Mouse (Mus musculus) cerebellum, adult (tissue): ENCODE results near the gene Mpp2.
A peak's percentile ranks its signal among the peaks of the same experiment; 100 is the strongest.

Source experiments
- ATAC-seq: cut with Nextera tagmentation; 2 replicates; pipeline ENCODE4 v1.9.2; 2017; ENCODE audit warnings: mild to moderate bottlenecking, moderate library complexity, mixed read lengths; ENCODE audit not compliant: insufficient number of reproducible peaks, low FRiP score, low TSS enrichment

Gene Mpp2

DNA sequence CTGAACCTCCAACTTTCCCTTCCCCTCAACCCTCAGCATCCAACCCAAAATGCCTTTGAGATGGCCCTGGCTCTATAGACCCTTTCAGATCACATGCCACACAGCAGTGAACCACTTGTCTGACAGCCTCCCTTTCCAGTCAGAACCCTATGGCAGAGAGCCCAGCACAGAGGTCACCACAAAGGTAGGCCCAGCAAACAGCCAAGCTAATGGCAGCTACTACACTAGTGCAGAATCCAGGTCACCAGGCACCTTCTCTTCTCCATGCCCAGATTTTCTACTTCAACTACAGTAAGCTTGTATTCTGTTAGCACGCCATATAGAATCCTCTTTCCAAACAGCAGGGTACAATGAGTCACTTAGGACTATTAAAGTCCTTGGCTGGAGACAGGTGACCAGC is 72.2 kb downstream of the Mpp2 start:
- ATAC-seq = no peak

DNA sequence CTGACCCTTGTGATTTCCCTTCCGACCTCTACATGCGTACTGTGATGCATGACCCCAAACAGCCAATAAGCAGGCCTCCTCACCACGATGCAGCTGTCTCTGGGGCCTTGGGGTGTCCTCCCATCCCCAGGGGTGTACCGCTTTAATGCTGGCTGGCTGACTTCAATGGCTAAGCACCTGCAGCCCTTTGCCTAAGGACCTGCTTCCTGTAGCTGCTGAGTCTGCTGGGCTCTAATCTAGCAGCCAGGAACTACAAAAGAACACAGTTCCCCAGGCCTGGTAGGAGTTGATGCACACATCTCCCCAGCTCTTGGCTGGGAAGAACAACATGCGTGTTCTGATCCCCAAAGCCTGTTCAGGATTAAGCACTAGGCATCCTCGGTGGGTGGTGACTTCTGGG is 72.8 kb downstream of the Mpp2 start:
- no peak for ATAC-seq

DNA sequence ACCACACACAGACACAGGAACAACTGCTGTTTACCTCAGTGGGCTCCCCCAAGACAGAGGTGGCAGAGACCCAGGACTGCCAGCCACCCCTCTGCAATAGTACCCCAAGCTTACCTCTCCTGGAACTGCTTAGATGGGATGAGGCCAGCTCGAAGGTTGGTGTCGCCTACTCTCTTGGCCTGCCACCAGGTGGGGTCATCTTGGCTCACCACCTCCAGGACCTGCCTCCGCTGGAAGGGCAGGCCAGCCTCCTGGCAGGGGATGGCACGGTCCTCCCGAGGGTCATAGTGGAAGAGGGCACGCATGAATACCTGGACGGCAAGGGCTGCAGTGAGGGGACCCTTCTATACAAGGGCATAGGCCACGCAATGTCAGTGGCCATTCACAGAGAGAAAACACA is 75.1 kb downstream of the Mpp2 start:
- no peak for ATAC-seq

DNA sequence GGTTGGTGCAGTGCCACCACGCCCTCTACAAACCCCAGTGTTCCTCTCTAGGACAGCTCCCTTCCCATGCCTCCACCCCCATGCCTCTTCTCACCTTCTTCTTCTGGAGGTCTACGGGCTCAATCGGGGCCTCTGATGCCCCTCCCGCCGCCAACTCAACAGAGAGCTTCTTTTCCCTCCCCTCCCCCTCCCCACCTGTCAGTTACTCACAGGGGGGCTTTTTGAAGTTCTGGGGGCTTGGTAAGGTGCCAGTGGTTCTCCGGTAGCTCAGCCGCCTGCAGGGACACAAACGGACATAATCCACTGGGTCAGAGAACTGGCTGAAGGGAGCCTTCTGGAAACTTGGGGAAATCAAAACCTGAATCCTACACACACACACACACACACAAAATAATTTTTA is 76.8 kb downstream of the Mpp2 start:
- ATAC-seq = no peak

DNA sequence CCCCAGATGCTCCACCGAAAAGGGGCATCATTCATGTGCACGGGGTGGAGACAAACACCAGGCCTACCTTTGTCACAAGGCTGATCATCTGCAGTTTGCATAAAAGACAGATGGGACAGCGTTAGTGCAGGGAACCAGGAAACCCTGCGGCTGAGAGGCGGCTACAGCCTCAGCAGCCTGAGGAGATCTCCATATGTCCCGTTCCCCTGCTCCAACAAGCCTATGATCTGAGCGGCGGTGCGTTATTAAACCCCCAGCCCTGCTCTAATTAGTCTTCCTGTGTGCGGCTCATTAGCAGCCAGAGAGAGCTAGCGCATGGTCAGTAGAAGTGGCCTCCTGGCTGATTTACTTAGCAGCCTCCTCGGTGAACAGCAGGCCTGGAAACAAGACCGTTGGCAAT is 78.2 kb downstream of the Mpp2 start:
- ATAC-seq = peak; percentile 81; the same call in 1 of the 2 replicates

DNA sequence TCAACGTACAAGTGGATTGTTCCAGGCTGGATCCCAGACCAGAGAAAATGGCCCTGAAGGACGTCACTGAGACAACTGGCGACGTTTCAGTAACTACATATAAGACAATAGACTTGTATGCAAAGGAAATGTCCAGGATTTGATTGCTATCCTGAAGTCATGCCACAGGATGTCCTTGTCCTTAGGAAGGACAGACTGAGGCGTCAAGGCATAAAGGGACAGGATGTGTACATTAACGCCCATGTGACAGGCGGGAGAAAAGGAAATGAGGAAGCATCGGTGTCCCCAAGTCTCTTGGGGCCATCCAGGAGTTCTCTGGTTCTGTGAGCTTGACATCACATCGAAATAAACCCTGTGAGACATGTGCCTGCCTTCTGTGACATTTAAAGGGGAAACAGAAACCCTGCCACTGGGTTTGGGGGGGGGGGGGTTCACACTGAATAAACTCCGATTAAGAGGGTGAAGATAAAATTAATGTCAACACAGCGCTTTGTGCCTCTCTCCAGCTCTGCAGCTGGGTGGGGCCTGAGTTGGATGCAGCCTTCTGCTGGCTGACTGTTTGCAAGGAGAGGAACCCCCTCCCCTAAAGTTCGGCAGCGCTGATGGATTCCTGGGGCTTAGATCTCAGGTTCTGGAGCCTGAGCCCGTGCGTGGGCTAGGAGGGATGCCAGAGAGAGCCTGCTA is 79.2 kb downstream of the Mpp2 start:
- no peak for ATAC-seq

DNA sequence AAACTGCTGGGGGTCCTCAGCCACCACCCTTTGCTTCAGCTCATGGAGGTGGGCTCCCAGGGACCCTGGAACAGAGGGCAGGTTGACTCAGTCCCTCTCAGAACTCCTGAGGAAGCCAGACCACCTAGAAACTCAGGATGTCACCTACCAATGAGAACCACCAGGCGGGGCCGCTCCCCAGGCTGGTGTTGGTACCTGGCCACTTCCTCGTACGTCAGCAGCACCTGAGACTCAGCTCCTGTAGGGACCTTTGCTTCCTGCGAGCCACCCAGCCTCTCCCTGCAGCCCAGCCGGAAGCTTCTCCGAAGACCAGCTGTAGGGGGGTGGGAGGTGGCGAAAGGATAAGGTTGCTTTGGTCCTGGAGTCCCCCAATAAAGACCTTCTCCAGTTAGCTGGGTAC is 79.9 kb downstream of the Mpp2 start:
- ATAC-seq = no peak
